Mouse (Mus musculus) thymus, postnatal 25 days (tissue): ENCODE measurements at regions not wholly inside any gene's neighbourhood (a gene's known extent, or its start where the extent isn't known, plus 50 kb on each side); places are given as distances from the start of the nearest gene placed in this dataset.
A peak's percentile ranks its signal among the peaks of the same experiment; 100 is the strongest.

Source experiments
- DNase-seq: peaks from one replicate; pipeline ENCODE4 v3.0.0; 2022

- DNase-seq, result no peak
These were observed 122.7 kb upstream of the Ccdc122 start for GRCm38 (mm10) chr14:76913850-76914249.

- DNase-seq, result no peak
These were observed 124.1 kb upstream of the Ccdc122 start for GRCm38 (mm10) chr14:76912301-76913001.

GRCm38 (mm10) chr14:76911271-76911670 is 125.3 kb upstream of the Ccdc122 start:
- DNase-seq, result no peak

- DNase-seq, result no peak
These were observed 126.4 kb upstream of the Ccdc122 start for GRCm38 (mm10) chr14:76910186-76910585.

GRCm38 (mm10) chr14:76907941-76908340 is 128.6 kb upstream of the Ccdc122 start:
- DNase-seq, result no peak

GRCm38 (mm10) chr14:76902962-76903757 is 133.4 kb upstream of the Ccdc122 start:
- no peak for DNase-seq

GRCm38 (mm10) chr14:76901490-76901889 is 135.1 kb upstream of the Ccdc122 start:
- DNase-seq, result no peak

GRCm38 (mm10) chr14:76899331-76899730 is 137.2 kb upstream of the Ccdc122 start:
- no peak for DNase-seq

- no peak for DNase-seq
These were observed 148.9 kb upstream of the Ccdc122 start for GRCm38 (mm10) chr14:76887708-76888107.

- no peak for DNase-seq
These were observed 149.4 kb upstream of the Ccdc122 start for GRCm38 (mm10) chr14:76887201-76887600.

GRCm38 (mm10) chr14:76883231-76883651 is 153.3 kb upstream of the Ccdc122 start:
- no peak for DNase-seq

- DNase-seq, result no peak
These were observed 153.8 kb upstream of the Ccdc122 start for GRCm38 (mm10) chr14:76882711-76883171.

- DNase-seq, result no peak
These were observed 155.7 kb upstream of the Ccdc122 start for GRCm38 (mm10) chr14:76880851-76881250.

GRCm38 (mm10) chr14:76877306-76877705 is 159.3 kb upstream of the Ccdc122 start:
- DNase-seq, result no peak

- peak; percentile 33 for DNase-seq
These were observed 160.6 kb upstream of the Ccdc122 start for GRCm38 (mm10) chr14:76876015-76876414.

GRCm38 (mm10) chr14:76875266-76875900 is 161.2 kb upstream of the Ccdc122 start:
- no peak for DNase-seq

GRCm38 (mm10) chr14:76874542-76875265 is 161.9 kb upstream of the Ccdc122 start:
- DNase-seq, result no peak

- no peak for DNase-seq
These were observed 162.9 kb upstream of the Ccdc122 start for GRCm38 (mm10) chr14:76873684-76874083.

GRCm38 (mm10) chr14:76872976-76873375 is 163.6 kb upstream of the Ccdc122 start:
- DNase-seq, result no peak

GRCm38 (mm10) chr14:76872510-76872909 is 164.1 kb upstream of the Ccdc122 start:
- no peak for DNase-seq

GRCm38 (mm10) chr14:76868831-76869230 is 167.7 kb upstream of the Ccdc122 start:
- no peak for DNase-seq

GRCm38 (mm10) chr14:76868131-76868530 is 168.4 kb upstream of the Ccdc122 start:
- DNase-seq, result no peak

- no peak for DNase-seq
These were observed 171.9 kb upstream of the Ccdc122 start for GRCm38 (mm10) chr14:76864664-76865063.
